Mouse (Mus musculus) stomach, postnatal 0 days (tissue): ENCODE measurements at regions not wholly inside any gene's neighbourhood (a gene's known extent, or its start where the extent isn't known, plus 50 kb on each side); places are given as distances from the start of the nearest gene placed in this dataset.

Experiments
- ATAC-seq: fragments of 200-750 bp; cut with Nextera tagmentation; 2 replicates; pipeline ENCODE4 v1.8.0; 2017; ENCODE audit not compliant: low FRiP score, low TSS enrichment
- DNase-seq: peaks from one replicate; pipeline ENCODE4 v3.0.0-alpha.2; 2016; ENCODE audit warnings: low spot score
- H3K27ac ChIP-seq: fragments of 300-500 bp; sonication (generic); replicated peaks from 2 replicates; pipeline ENCODE4 v1.5.1; 2014; ENCODE audit warnings: mild to moderate bottlenecking, control low read depth
- H3K27me3 ChIP-seq: fragments of 300-500 bp; sonication (generic); 2 replicates; pipeline ENCODE4 v1.6.1; 2014; ENCODE audit warnings: low read length; ENCODE audit not compliant: control insufficient read depth, insufficient read depth
- H3K36me3 ChIP-seq: fragments of 300-500 bp; sonication (generic); 2 replicates; pipeline ENCODE4 v1.6.1; 2014; ENCODE audit warnings: low read length, mixed read lengths; ENCODE audit not compliant: control insufficient read depth, insufficient read depth
- H3K4me1 ChIP-seq: fragments of 300-500 bp; sonication (generic); replicated peaks from 2 replicates; pipeline ENCODE4 v1.6.1; 2014; ENCODE audit warnings: antibody characterized with exemption; ENCODE audit not compliant: control insufficient read depth, insufficient read depth
- H3K4me2 ChIP-seq: fragments of 300-500 bp; sonication (generic); replicated peaks from 2 replicates; pipeline ENCODE4 v1.6.1; 2014; ENCODE audit warnings: low read depth, mild to moderate bottlenecking, control low read depth, moderate library complexity
- H3K4me3 ChIP-seq: fragments of 300-500 bp; sonication (generic); 2 replicates; pipeline ENCODE4 v1.5.1; 2014; ENCODE audit warnings: low read depth, low read length, control low read depth
- H3K9ac ChIP-seq: fragments of 300-500 bp; sonication (generic); 2 replicates; pipeline ENCODE4 v1.6.1; 2014; ENCODE audit warnings: mild to moderate bottlenecking, low read length, control low read depth, mixed read lengths
- H3K9me3 ChIP-seq: fragments of 300-500 bp; sonication (generic); 2 replicates; pipeline ENCODE4 v1.6.1; 2016; ENCODE audit warnings: low read length; ENCODE audit not compliant: control insufficient read depth
- CTCF ChIP-seq: IDR thresholded peaks from 2 replicates; pipeline ENCODE4 v1.5.1; 2016; ENCODE audit warnings: antibody characterized with exemption, low read depth, mild to moderate bottlenecking, moderate library complexity
- EP300 ChIP-seq: optimal IDR thresholded peaks from 2 replicates; pipeline ENCODE3; 2016; ENCODE audit warnings: antibody characterized with exemption
- WGBS: fragments of 180-500 bp; shearing (Covaris S2); extraction: QIAGEN DNeasy Blood & Tissue Kit; methylation state at CpG from one replicate; pipeline ENCODE4 v1.1.7; 2014; 5-methylcytosine and 5-hydroxymethylcytosine counted together

- Histone ChIP-seq H3K4me2 (no peak overlapping the region), H3K36me3 (no peaks in the 10 kb centered on the region), H3K27me3 (no peaks in the 10 kb centered on the region), H3K27ac (peak overlapping the region; percentile 18; the same call in 1 of the 2 replicates), H3K4me1 (0 out of 2 replicates have a peak, but pooled peaks cover 2% of the 10 kb centered on the region), H3K4me3 (no peak overlapping the region), H3K9ac (no peak overlapping the region), H3K9me3 (no peaks in the 10 kb centered on the region)
- TF ChIP-seq CTCF (no peak), EP300 (no peak)
- WGBS: 34% methylated on average over 6 of the region's 6 CpGs
- ATAC-seq (0 out of 2 replicates have a peak, but pooled peaks have one; percentile 7), DNase-seq (no peak)
Observed at GRCm38 (mm10) chr4:119018573-119018972, 57.2 kb downstream of the Lao1 start.

- H3K36me3 ChIP-seq: no peaks in the 10 kb centered on the region
- 0 out of 2 replicates have a peak, but pooled peaks cover 2% of the 10 kb centered on the region for H3K4me1 ChIP-seq
- no peaks in the 10 kb centered on the region for H3K27me3 ChIP-seq
- H3K4me3 ChIP-seq: no peak overlapping the region
- peak overlapping the region; percentile 49; the same call in 1 of the 2 replicates for H3K27ac ChIP-seq
- peak; percentile 67 for ATAC-seq
- H3K9ac ChIP-seq: no peak overlapping the region
- H3K4me2 ChIP-seq: no peak overlapping the region
- peak; percentile 29 for DNase-seq
- H3K9me3 ChIP-seq: no peaks in the 10 kb centered on the region
- TF ChIP-seq CTCF (peak; percentile 45), EP300 (peak; percentile 51)
- 21% methylated on average over 12 of the region's 12 CpGs for WGBS
Observed at GRCm38 (mm10) chr4:119019013-119019781, 57.8 kb downstream of the Lao1 start.

GRCm38 (mm10) chr4:119022338-119022737, 61.0 kb downstream of the Lao1 start:
- Histone ChIP-seq H3K27me3 (no peaks in the 10 kb centered on the region), H3K9me3 (no peaks in the 10 kb centered on the region), H3K4me2 (no peak overlapping the region), H3K27ac (no peak overlapping the region), H3K9ac (no peak overlapping the region), H3K4me1 (0 out of 2 replicates have a peak, but pooled peaks cover 2% of the 10 kb centered on the region), H3K36me3 (no peaks in the 10 kb centered on the region), H3K4me3 (no peak overlapping the region)
- TF ChIP-seq CTCF (no peak), EP300 (no peak)
- ATAC-seq: no peak
- DNase-seq: no peak
- 47% methylated on average over 6 of the region's 6 CpGs for WGBS

GRCm38 (mm10) chr4:119026237-119026861, 65.0 kb downstream of the Lao1 start:
- Histone ChIP-seq H3K36me3 (no peaks in the 10 kb centered on the region), H3K27me3 (no peaks in the 10 kb centered on the region), H3K9me3 (no peaks in the 10 kb centered on the region), H3K4me1 (no peaks in the 10 kb centered on the region; the same call in 1 of the 2 replicates), H3K4me2 (no peak overlapping the region), H3K4me3 (no peak overlapping the region), H3K27ac (no peak overlapping the region), H3K9ac (no peak overlapping the region)
- DNase-seq: no peak
- no peak for ATAC-seq
- TF ChIP-seq EP300: no peak
- no peak for TF ChIP-seq CTCF
- WGBS: 42% methylated on average over 5 of the region's 5 CpGs

- WGBS: 14% methylated on average over 8 of the region's 8 CpGs
- Histone ChIP-seq H3K27ac (no peak overlapping the region), H3K27me3 (no peaks in the 10 kb centered on the region), H3K4me3 (no peak overlapping the region), H3K36me3 (no peaks in the 10 kb centered on the region), H3K9ac (no peak overlapping the region), H3K9me3 (no peaks in the 10 kb centered on the region), H3K4me1 (no peaks in the 10 kb centered on the region; the same call in 1 of the 2 replicates), H3K4me2 (no peak overlapping the region)
- TF ChIP-seq EP300 (no peak), CTCF (no peak)
- no peak for DNase-seq
- no peak for ATAC-seq
Observed at GRCm38 (mm10) chr4:119028208-119028821, 66.9 kb downstream of the Lao1 start.

- DNase-seq (no peak), ATAC-seq (no peak)
- WGBS: 55% methylated on average over 7 of the region's 7 CpGs
- H3K27ac ChIP-seq: no peak overlapping the region
- H3K27me3 ChIP-seq: no peaks in the 10 kb centered on the region
- no peak overlapping the region for H3K9ac ChIP-seq
- H3K4me1 ChIP-seq: no peaks in the 10 kb centered on the region; the same call in 1 of the 2 replicates
- H3K36me3 ChIP-seq: no peaks in the 10 kb centered on the region
- H3K4me2 ChIP-seq: no peak overlapping the region
- no peak for TF ChIP-seq EP300
- no peak overlapping the region for H3K4me3 ChIP-seq
- H3K9me3 ChIP-seq: no peaks in the 10 kb centered on the region
Observed at GRCm38 (mm10) chr4:119029091-119029490, 67.7 kb downstream of the Lao1 start.
